Mouse (Mus musculus): ENCODE results near the gene Prickle2. TPM values are rescaled to one million over a fixed set of nuclear protein-coding genes. Genes with fewer than 3 reads are reported as not detected.

Gene Prickle2
- polyA plus RNA-seq, 1 experiment = 0.02 TPM

GRCm38 (mm10) chr6:92347278-92348028 is 358.5 kb downstream of the Prickle2 start:
- Histone ChIP-seq H3K27me3 (ENCODE audit: control insufficient read depth, insufficient read depth, insufficient read length) (no peaks in the 10 kb centered on the region), H3K4me2 (ENCODE audit: low read depth) (no peak overlapping the region), H3K4me3 (no peak overlapping the region), H3K79me2 (ENCODE audit: control insufficient read depth, insufficient read depth) (no peaks in the 10 kb centered on the region), H3K36me3 (ENCODE audit: control insufficient read depth, insufficient read depth) (no peaks in the 10 kb centered on the region), H3ac (ENCODE audit: control insufficient read depth, insufficient read length) (no peak overlapping the region)
- no peak for TF ChIP-seq POLR2A (IDR thresholded peaks at IDR 0.05; ENCODE audit: insufficient read length, low read depth)
- no peak for TF ChIP-seq CEBPB (IDR thresholded peaks at IDR 0.05; ENCODE audit: insufficient read depth, poor library complexity, severe bottlenecking)
- no peak for TF ChIP-seq MAX (IDR thresholded peaks at IDR 0.05; ENCODE audit: low read depth)
- TF ChIP-seq TCF3 (IDR thresholded peaks at IDR 0.05; ENCODE audit: insufficient read length, low read depth) = no peak
- no peak for TF ChIP-seq REST (IDR thresholded peaks at IDR 0.05; ENCODE audit: insufficient read depth, insufficient read length)
- TF ChIP-seq E2F4 (IDR thresholded peaks at IDR 0.05; ENCODE audit: insufficient read depth) = no peak
- TF ChIP-seq USF1 (IDR thresholded peaks at IDR 0.05; ENCODE audit: low read depth) = no peak
- no peak for TF ChIP-seq MYOD1 (IDR thresholded peaks at IDR 0.05; ENCODE audit: control insufficient read depth in 1 of 3, insufficient read length in 2 of 3, low read depth in 2 of 3)
- no peak for TF ChIP-seq TCF12 (IDR thresholded peaks at IDR 0.05; ENCODE audit: insufficient read depth, poor library complexity, severe bottlenecking)
- no peak for TF ChIP-seq SRF (IDR thresholded peaks at IDR 0.05; ENCODE audit: control insufficient read depth, insufficient read length, low read depth)
- TF ChIP-seq MYOG (IDR thresholded peaks at IDR 0.05; ENCODE audit: control insufficient read depth in 1 of 3, insufficient read depth in 1 of 3, insufficient read length in 2 of 3, low read depth in 2 of 3) = no peak
- TF ChIP-seq POLR2AphosphoS2 (IDR thresholded peaks at IDR 0.05; ENCODE audit: insufficient read length, low read depth) = no peak

GRCm38 (mm10) chr6:92346729-92347128 is 359.2 kb downstream of the Prickle2 start:
- Histone ChIP-seq H3ac (ENCODE audit: control insufficient read depth, insufficient read length) (no peak overlapping the region), H3K79me2 (ENCODE audit: control insufficient read depth, insufficient read depth) (no peaks in the 10 kb centered on the region), H3K36me3 (ENCODE audit: control insufficient read depth, insufficient read depth) (no peaks in the 10 kb centered on the region), H3K4me3 (no peak overlapping the region), H3K4me2 (ENCODE audit: low read depth) (no peak overlapping the region), H3K27me3 (ENCODE audit: control insufficient read depth, insufficient read depth, insufficient read length) (no peaks in the 10 kb centered on the region)
- no peak for TF ChIP-seq REST (IDR thresholded peaks at IDR 0.05; ENCODE audit: insufficient read depth, insufficient read length)
- TF ChIP-seq MYOG (IDR thresholded peaks at IDR 0.05; ENCODE audit: control insufficient read depth in 1 of 3, insufficient read depth in 1 of 3, insufficient read length in 2 of 3, low read depth in 2 of 3) = no peak
- no peak for TF ChIP-seq USF1 (IDR thresholded peaks at IDR 0.05; ENCODE audit: low read depth)
- TF ChIP-seq MYOD1 (IDR thresholded peaks at IDR 0.05; ENCODE audit: control insufficient read depth in 1 of 3, insufficient read length in 2 of 3, low read depth in 2 of 3) = no peak
- no peak for TF ChIP-seq CEBPB (IDR thresholded peaks at IDR 0.05; ENCODE audit: insufficient read depth, poor library complexity, severe bottlenecking)
- TF ChIP-seq SRF (IDR thresholded peaks at IDR 0.05; ENCODE audit: control insufficient read depth, insufficient read length, low read depth) = no peak
- TF ChIP-seq TCF3 (IDR thresholded peaks at IDR 0.05; ENCODE audit: insufficient read length, low read depth) = no peak
- no peak for TF ChIP-seq POLR2AphosphoS2 (IDR thresholded peaks at IDR 0.05; ENCODE audit: insufficient read length, low read depth)
- no peak for TF ChIP-seq E2F4 (IDR thresholded peaks at IDR 0.05; ENCODE audit: insufficient read depth)
- TF ChIP-seq TCF12 (IDR thresholded peaks at IDR 0.05; ENCODE audit: insufficient read depth, poor library complexity, severe bottlenecking) = no peak
- TF ChIP-seq MAX (IDR thresholded peaks at IDR 0.05; ENCODE audit: low read depth) = no peak
- TF ChIP-seq POLR2A (IDR thresholded peaks at IDR 0.05; ENCODE audit: insufficient read length, low read depth) = no peak

- no peaks in the 10 kb centered on the region for H3K79me2 ChIP-seq (ENCODE audit: control insufficient read depth, insufficient read depth)
- TF ChIP-seq MAX (IDR thresholded peaks at IDR 0.05; ENCODE audit: low read depth) (no peak), CEBPB (IDR thresholded peaks at IDR 0.05; ENCODE audit: insufficient read depth, poor library complexity, severe bottlenecking) (no peak), POLR2A (IDR thresholded peaks at IDR 0.05; ENCODE audit: insufficient read length, low read depth) (no peak), REST (IDR thresholded peaks at IDR 0.05; ENCODE audit: insufficient read depth, insufficient read length) (no peak)
- no peak overlapping the region for H3ac ChIP-seq (ENCODE audit: control insufficient read depth, insufficient read length)
- no peaks in the 10 kb centered on the region for H3K27me3 ChIP-seq (ENCODE audit: control insufficient read depth, insufficient read depth, insufficient read length)
- no peak overlapping the region for H3K4me3 ChIP-seq
- no peaks in the 10 kb centered on the region for H3K36me3 ChIP-seq (ENCODE audit: control insufficient read depth, insufficient read depth)
- no peak overlapping the region for H3K4me2 ChIP-seq (ENCODE audit: low read depth)
Observed at GRCm38 (mm10) chr6:92345151-92345550, 360.8 kb downstream of the Prickle2 start.

- no peaks in the 10 kb centered on the region for H3K79me2 ChIP-seq (ENCODE audit: control insufficient read depth, insufficient read depth)
- no peak overlapping the region for H3K4me3 ChIP-seq
Observed at GRCm38 (mm10) chr6:92344588-92344987, 361.4 kb downstream of the Prickle2 start.

More at GRCm38 (mm10) chr6:92344588-92344987, 361.4 kb downstream of the Prickle2 start:
- TF ChIP-seq E2F4 (IDR thresholded peaks at IDR 0.05; ENCODE audit: insufficient read depth) = no peak
- no peak for TF ChIP-seq TCF12 (IDR thresholded peaks at IDR 0.05; ENCODE audit: insufficient read depth, poor library complexity, severe bottlenecking)
- TF ChIP-seq SRF (IDR thresholded peaks at IDR 0.05; ENCODE audit: control insufficient read depth, insufficient read length, low read depth) = no peak
- no peak for TF ChIP-seq TCF3 (IDR thresholded peaks at IDR 0.05; ENCODE audit: insufficient read length, low read depth)
- no peak for TF ChIP-seq CEBPB (IDR thresholded peaks at IDR 0.05; ENCODE audit: insufficient read depth, poor library complexity, severe bottlenecking)
- no peak for TF ChIP-seq POLR2A (IDR thresholded peaks at IDR 0.05; ENCODE audit: insufficient read length, low read depth)
- no peak for TF ChIP-seq REST (IDR thresholded peaks at IDR 0.05; ENCODE audit: insufficient read depth, insufficient read length)
- no peak for TF ChIP-seq MYOG (IDR thresholded peaks at IDR 0.05; ENCODE audit: control insufficient read depth in 1 of 3, insufficient read depth in 1 of 3, insufficient read length in 2 of 3, low read depth in 2 of 3)
- no peak for TF ChIP-seq POLR2AphosphoS2 (IDR thresholded peaks at IDR 0.05; ENCODE audit: insufficient read length, low read depth)
- no peak for TF ChIP-seq MAX (IDR thresholded peaks at IDR 0.05; ENCODE audit: low read depth)
- TF ChIP-seq USF1 (IDR thresholded peaks at IDR 0.05; ENCODE audit: low read depth) = no peak
- TF ChIP-seq MYOD1 (IDR thresholded peaks at IDR 0.05; ENCODE audit: control insufficient read depth in 1 of 3, insufficient read length in 2 of 3, low read depth in 2 of 3) = no peak
- H3K27me3 ChIP-seq (ENCODE audit: control insufficient read depth, insufficient read depth, insufficient read length) = no peaks in the 10 kb centered on the region
- no peak overlapping the region for H3ac ChIP-seq (ENCODE audit: control insufficient read depth, insufficient read length)
- H3K4me2 ChIP-seq (ENCODE audit: low read depth) = no peak overlapping the region
- H3K36me3 ChIP-seq (ENCODE audit: control insufficient read depth, insufficient read depth) = no peaks in the 10 kb centered on the region

Other genes starting within 250 kb of the Prickle2 start
- 0.12 TPM for gene A730049H05Rik, start 110.3 kb upstream of the Prickle2 start, polyA plus RNA-seq (2012; fragmentation: generic; extraction: Trizol)
- gene Gm15737, start 163.2 kb upstream of the Prickle2 start, polyA plus RNA-seq (2012; fragmentation: generic; extraction: Trizol) = not detected
- 0.04 TPM for gene Adamts9, start 237.3 kb upstream of the Prickle2 start, polyA plus RNA-seq (2012; fragmentation: generic; extraction: Trizol)